Mouse (Mus musculus) embryonic facial prominence, embryonic 15.5 days (tissue): Measurements from ENCODE around the gene Syk. TPM values are rescaled to one million over a fixed set of nuclear protein-coding genes. Genes with fewer than 3 reads are reported as not detected.

Source experiments
- ATAC-seq: fragments of 200-750 bp; cut with Nextera tagmentation; 2 replicates; pipeline ENCODE4 v1.8.0; 2017; ENCODE audit warnings: low read depth, moderate TSS enrichment; ENCODE audit not compliant: insufficient number of reproducible peaks, low FRiP score, low TSS enrichment
- H3K27ac ChIP-seq: fragments of 300-500 bp; sonication (generic); replicated peaks from 2 replicates; pipeline ENCODE4 v1.5.1; 2015; ENCODE audit warnings: mild to moderate bottlenecking, inconsistent platforms
- H3K27me3 ChIP-seq: fragments of 300-500 bp; sonication (generic); 2 replicates; pipeline ENCODE4 v1.6.1; 2015; ENCODE audit warnings: inconsistent platforms
- H3K36me3 ChIP-seq: fragments of 300-500 bp; sonication (generic); 2 replicates; pipeline ENCODE4 v1.6.1; 2015; ENCODE audit warnings: mild to moderate bottlenecking, inconsistent platforms
- H3K4me1 ChIP-seq: fragments of 300-500 bp; sonication (generic); 2 replicates; pipeline ENCODE4 v1.6.1; 2015; ENCODE audit warnings: inconsistent platforms
- H3K4me2 ChIP-seq: fragments of 300-500 bp; sonication (generic); replicated peaks from 2 replicates; pipeline ENCODE4 v1.6.1; 2015; ENCODE audit warnings: mild to moderate bottlenecking, inconsistent platforms
- H3K4me3 ChIP-seq: fragments of 300-500 bp; sonication (generic); replicated peaks from 2 replicates; pipeline ENCODE4 v1.5.1; 2015; ENCODE audit warnings: mild to moderate bottlenecking, inconsistent platforms
- H3K9ac ChIP-seq: fragments of 300-500 bp; sonication (generic); 2 replicates; pipeline ENCODE4 v1.6.1; 2015; ENCODE audit warnings: inconsistent platforms
- H3K9me3 ChIP-seq: fragments of 300-500 bp; sonication (generic); replicated peaks from 2 replicates; pipeline ENCODE4 v1.6.1; 2016; ENCODE audit warnings: inconsistent platforms
- WGBS: fragments of 180-500 bp; shearing (Covaris S2); methylation state at CpG from one replicate; pipeline ENCODE4 v1.1.7; 2015; 5-methylcytosine and 5-hydroxymethylcytosine counted together
- polyA plus RNA-seq: library from polyadenylated mRNA; unstranded; fragments of >200 nt; fragmentation: Nextera tagmentation; extraction: Ambion mirVana; gene quantifications from 2 replicates; pipeline ENCODE4 v1.2.1, GENCODE M21; 2015

Syk gene
- polyA plus RNA-seq, 1 experiment from 2014 or later: 3.0 TPM

GRCm38 (mm10) chr13:52602752-52603151 is 19.8 kb downstream of the Syk start:
- WGBS: 17% methylated on average over 4 of the region's 4 CpGs

GRCm38 (mm10) chr13:52603704-52604349 is 20.9 kb downstream of the Syk start:
- no peaks in the 10 kb centered on the region for H3K9me3 ChIP-seq
- WGBS: 82% methylated on average over 6 of the region's 6 CpGs
- H3K9ac ChIP-seq: no peak overlapping the region
- no peaks in the 10 kb centered on the region for H3K27me3 ChIP-seq
- H3K4me2 ChIP-seq: no peak overlapping the region
- no peak for ATAC-seq
- H3K4me3 ChIP-seq: no peak overlapping the region
- H3K27ac ChIP-seq: no peak overlapping the region
- no peaks in the 10 kb centered on the region for H3K4me1 ChIP-seq
- no peaks in the 10 kb centered on the region for H3K36me3 ChIP-seq

More at GRCm38 (mm10) chr13:52602752-52603151, 19.8 kb downstream of the Syk start:
- Histone ChIP-seq H3K27me3 (no peaks in the 10 kb centered on the region), H3K9ac (no peak overlapping the region), H3K4me2 (no peak overlapping the region), H3K27ac (no peak overlapping the region), H3K36me3 (no peaks in the 10 kb centered on the region), H3K4me3 (no peak overlapping the region), H3K9me3 (no peaks in the 10 kb centered on the region), H3K4me1 (no peaks in the 10 kb centered on the region)
- ATAC-seq: no peak

- no peak overlapping the region for H3K9ac ChIP-seq
- H3K27ac ChIP-seq: no peak overlapping the region
- no peak for ATAC-seq
- no peaks in the 10 kb centered on the region for H3K4me1 ChIP-seq
- no peaks in the 10 kb centered on the region for H3K27me3 ChIP-seq
- no peak overlapping the region for H3K4me2 ChIP-seq
- no peak overlapping the region for H3K4me3 ChIP-seq
- WGBS: 84% methylated on average over 3 of the region's 3 CpGs
- H3K9me3 ChIP-seq: no peaks in the 10 kb centered on the region
- H3K36me3 ChIP-seq: no peaks in the 10 kb centered on the region
Observed at GRCm38 (mm10) chr13:52605006-52605405, 22.0 kb downstream of the Syk start.

GRCm38 (mm10) chr13:52605911-52606310 is 22.9 kb downstream of the Syk start:
- H3K9me3 ChIP-seq: no peaks in the 10 kb centered on the region
- H3K27ac ChIP-seq: no peak overlapping the region
- no peaks in the 10 kb centered on the region for H3K4me1 ChIP-seq
- H3K27me3 ChIP-seq: no peaks in the 10 kb centered on the region
- H3K36me3 ChIP-seq: no peaks in the 10 kb centered on the region
- H3K9ac ChIP-seq: no peak overlapping the region
- no peak overlapping the region for H3K4me3 ChIP-seq
- ATAC-seq: no peak
- H3K4me2 ChIP-seq: no peak overlapping the region
- 60% methylated on average over 4 of the region's 4 CpGs for WGBS

GRCm38 (mm10) chr13:52606656-52607275 is 23.8 kb downstream of the Syk start:
- Histone ChIP-seq H3K27me3 (no peaks in the 10 kb centered on the region), H3K4me3 (no peak overlapping the region), H3K4me1 (no peaks in the 10 kb centered on the region), H3K36me3 (no peaks in the 10 kb centered on the region), H3K9me3 (no peaks in the 10 kb centered on the region), H3K4me2 (no peak overlapping the region), H3K27ac (no peak overlapping the region), H3K9ac (no peak overlapping the region)
- no peak for ATAC-seq
- 78% methylated on average over 3 of the region's 3 CpGs for WGBS

- Histone ChIP-seq H3K27me3 (no peaks in the 10 kb centered on the region), H3K9me3 (no peaks in the 10 kb centered on the region), H3K4me3 (no peak overlapping the region), H3K27ac (no peak overlapping the region), H3K4me1 (no peaks in the 10 kb centered on the region), H3K9ac (no peak overlapping the region), H3K4me2 (no peak overlapping the region), H3K36me3 (no peaks in the 10 kb centered on the region)
- WGBS: 81% methylated on average over 1 of the region's 1 CpGs
- ATAC-seq: no peak
Observed at GRCm38 (mm10) chr13:52607964-52608363, 25.0 kb downstream of the Syk start.

- Histone ChIP-seq H3K4me2 (no peak overlapping the region), H3K4me3 (no peak overlapping the region), H3K36me3 (no peaks in the 10 kb centered on the region), H3K27ac (no peak overlapping the region), H3K27me3 (no peaks in the 10 kb centered on the region), H3K9ac (no peak overlapping the region), H3K9me3 (no peaks in the 10 kb centered on the region), H3K4me1 (no peaks in the 10 kb centered on the region)
- WGBS: 86% methylated on average over 7 of the region's 7 CpGs
- ATAC-seq: no peak
Observed at GRCm38 (mm10) chr13:52610463-52610862, 27.5 kb downstream of the Syk start.

GRCm38 (mm10) chr13:52613266-52613665 is 30.3 kb downstream of the Syk start:
- no peak overlapping the region for H3K4me2 ChIP-seq
- H3K36me3 ChIP-seq: no peaks in the 10 kb centered on the region
- no peak overlapping the region for H3K9ac ChIP-seq
- no peak overlapping the region for H3K4me3 ChIP-seq
- no peaks in the 10 kb centered on the region for H3K4me1 ChIP-seq
- ATAC-seq: no peak
- H3K9me3 ChIP-seq: no peaks in the 10 kb centered on the region
- H3K27ac ChIP-seq: no peak overlapping the region
- WGBS: 60% methylated on average over 3 of the region's 3 CpGs
- no peaks in the 10 kb centered on the region for H3K27me3 ChIP-seq

GRCm38 (mm10) chr13:52615085-52615484 is 32.1 kb downstream of the Syk start:
- no peaks in the 10 kb centered on the region for H3K4me1 ChIP-seq
- no peaks in the 10 kb centered on the region for H3K9me3 ChIP-seq
- no peak overlapping the region for H3K9ac ChIP-seq
- H3K27ac ChIP-seq: no peak overlapping the region
- ATAC-seq: no peak
- H3K36me3 ChIP-seq: no peaks in the 10 kb centered on the region
- H3K4me2 ChIP-seq: no peak overlapping the region
- WGBS: 84% methylated on average over 4 of the region's 4 CpGs
- H3K27me3 ChIP-seq: no peaks in the 10 kb centered on the region
- no peak overlapping the region for H3K4me3 ChIP-seq

- Histone ChIP-seq H3K9me3 (no peaks in the 10 kb centered on the region), H3K27me3 (no peaks in the 10 kb centered on the region), H3K4me2 (no peak overlapping the region), H3K4me3 (no peak overlapping the region), H3K36me3 (no peaks in the 10 kb centered on the region), H3K9ac (no peak overlapping the region), H3K27ac (no peak overlapping the region), H3K4me1 (no peaks in the 10 kb centered on the region)
- WGBS: 51% methylated on average over 11 of the region's 11 CpGs
- no peak for ATAC-seq
Observed at GRCm38 (mm10) chr13:52617096-52617714, 34.2 kb downstream of the Syk start.

- H3K9me3 ChIP-seq: no peaks in the 10 kb centered on the region
- H3K27ac ChIP-seq: no peak overlapping the region
- 48% methylated on average over 4 of the region's 4 CpGs for WGBS
- no peak overlapping the region for H3K4me3 ChIP-seq
- no peaks in the 10 kb centered on the region for H3K36me3 ChIP-seq
- H3K27me3 ChIP-seq: no peaks in the 10 kb centered on the region
- H3K4me2 ChIP-seq: no peak overlapping the region
- ATAC-seq: no peak
- H3K9ac ChIP-seq: no peak overlapping the region
- no peaks in the 10 kb centered on the region for H3K4me1 ChIP-seq
Observed at GRCm38 (mm10) chr13:52618592-52618991, 35.6 kb downstream of the Syk start.
